Mouse (Mus musculus) kidney, adult 11 months (tissue): Measurements from ENCODE around the gene Grn.
"Not testable (repeated sequence)": the region's sequence is repeated elsewhere in the genome, so short reads cannot be mapped to it uniquely, and the experiment has no call there.

Source experiments
- DNase-seq: peaks from one replicate; pipeline ENCODE4 v3.0.0; 2022

The Grn gene

GRCm38 (mm10) chr11:102430121-102431017 lies at the start of gene Grn:
Grn (plus strand) TSS chr11:102430315.
- DNase-seq, result peak; percentile 97

- DNase-seq, result no peak
Measured at GRCm38 (mm10) chr11:102381341-102382100, 48.6 kb upstream of the Grn start.

GRCm38 (mm10) chr11:102382794-102383193 lies 47.3 kb upstream of the Grn start:
- no peak for DNase-seq

GRCm38 (mm10) chr11:102383365-102384136 lies 46.6 kb upstream of the Grn start:
- DNase-seq, result no peak

- DNase-seq, result no peak
Measured at GRCm38 (mm10) chr11:102384418-102384817, 45.7 kb upstream of the Grn start.

- no peak for DNase-seq
Measured at GRCm38 (mm10) chr11:102385075-102385474, 45.0 kb upstream of the Grn start.

- DNase-seq, result no peak
Measured at GRCm38 (mm10) chr11:102386121-102386520, 44.0 kb upstream of the Grn start.

GRCm38 (mm10) chr11:102389436-102389835 lies 40.7 kb upstream of the Grn start:
- not testable (repeated sequence) for DNase-seq

- DNase-seq, result no peak
Measured at GRCm38 (mm10) chr11:102392441-102393237, 37.5 kb upstream of the Grn start.

GRCm38 (mm10) chr11:102393238-102393634 lies 36.9 kb upstream of the Grn start, which contains the start of gene Rundc3a:
Rundc3a (plus strand) TSS chr11:102393403.
- peak; percentile 62 for DNase-seq

GRCm38 (mm10) chr11:102393719-102394420 lies 36.2 kb upstream of the Grn start:
- no peak for DNase-seq

- DNase-seq, result no peak
Measured at GRCm38 (mm10) chr11:102394421-102395124, 35.5 kb upstream of the Grn start.

GRCm38 (mm10) chr11:102395250-102395649 lies 34.9 kb upstream of the Grn start:
- no peak for DNase-seq

- DNase-seq, result no peak
Measured at GRCm38 (mm10) chr11:102396263-102396662, 33.9 kb upstream of the Grn start.

- DNase-seq, result no peak
Measured at GRCm38 (mm10) chr11:102396671-102397141, 33.4 kb upstream of the Grn start.

- peak; percentile 48 for DNase-seq
Measured at GRCm38 (mm10) chr11:102398007-102398825, 31.9 kb upstream of the Grn start.

GRCm38 (mm10) chr11:102399107-102399506 lies 31.0 kb upstream of the Grn start:
- no peak for DNase-seq

- DNase-seq, result no peak
Measured at GRCm38 (mm10) chr11:102399610-102400072, 30.5 kb upstream of the Grn start.

- no peak for DNase-seq
Measured at GRCm38 (mm10) chr11:102400513-102401084, 29.5 kb upstream of the Grn start.
